Mouse (Mus musculus): Measurements from ENCODE around the gene Ttc37. TPM values are rescaled to one million over a fixed set of nuclear protein-coding genes. Genes with fewer than 3 reads are reported as not detected.

Ttc37 gene
- 4.3 and 7.2 TPM in 2 replicates for polyA plus RNA-seq (2015; fragmentation: Nextera tagmentation; extraction: Ambion mirVana)

DNA sequence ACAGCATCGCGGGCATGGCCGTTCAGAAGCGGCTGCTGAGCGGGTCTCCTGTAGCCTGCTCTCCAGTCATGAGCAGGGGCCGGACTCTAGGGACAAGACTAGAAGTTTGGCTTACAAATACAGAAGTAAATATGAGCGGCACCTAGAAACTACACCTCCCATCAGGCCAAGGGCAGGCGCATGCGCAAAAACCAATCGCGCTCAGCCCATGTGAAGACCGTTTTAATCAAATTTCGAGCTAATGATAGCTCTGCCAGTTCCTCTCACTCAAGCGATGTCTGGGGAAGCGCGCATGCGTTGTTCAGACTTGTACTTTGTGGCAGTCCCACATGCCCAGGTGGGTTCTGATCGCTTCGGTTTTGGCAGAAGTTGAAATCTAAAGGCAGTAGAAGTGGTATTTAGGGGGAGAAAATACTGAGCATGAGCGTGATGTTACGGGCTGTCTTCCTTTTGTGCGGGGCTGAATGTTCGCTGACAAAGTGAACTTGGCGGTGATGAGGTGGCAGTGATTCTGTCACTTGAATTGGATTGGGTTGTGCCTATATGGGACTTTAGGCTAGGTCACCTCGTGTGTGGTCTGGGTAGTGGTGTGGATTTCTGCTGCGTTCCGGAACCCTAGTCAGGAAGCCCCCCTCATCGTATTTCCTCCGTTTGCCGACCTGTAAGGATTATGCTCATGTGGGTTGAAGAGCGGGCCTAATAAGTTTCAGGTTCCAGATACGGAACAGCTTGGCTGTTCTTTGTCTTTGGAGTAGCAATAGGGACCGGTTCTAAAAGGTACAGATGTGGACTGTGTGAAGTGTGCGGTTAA lies at the start of gene Ttc37, which contains the start of gene Arsk:
Ttc37 (plus strand) TSS at position 242 of the 811 bp plus-strand sequence.
Arsk (minus strand) TSS at position 168 of the 811 bp plus-strand sequence.
- under 1% methylated on average over 34 of the region's 34 CpGs for WGBS
- DNase-seq (ENCODE audit: low spot score) (peak; percentile 99), ATAC-seq (peak; percentile 97)
- Histone ChIP-seq H3K4me3 (ENCODE audit: low read depth, low read length) (peak within 1 kb of the TSS; percentile 67), H3K4me2 (replicated peaks; ENCODE audit: low read depth, low read length) (peak within 1 kb of the TSS; percentile 73), H3K36me3 (ENCODE audit: insufficient read depth, low read length) (no peaks in the 10 kb centered on the region), H3K27me3 (replicated peaks; ENCODE audit: insufficient read depth, low read length) (no peaks in the 10 kb centered on the region), H3K4me1 (ENCODE audit: insufficient read depth, low read depth, low read length) (no peaks in the 10 kb centered on the region), H3K27ac (ENCODE audit: low read length) (peak within 1 kb of the TSS; percentile 62; the same call in 1 of the 2 replicates), H3K9me3 (ENCODE audit: low read length) (no peaks in the 10 kb centered on the region), H3K9ac (replicated peaks; ENCODE audit: low read depth) (peak within 1 kb of the TSS; percentile 62)
- TF ChIP-seq EP300 (IDR thresholded peaks at IDR 0.05) (no peak), CTCF (IDR thresholded peaks at IDR 0.05) (no peak)

DNA sequence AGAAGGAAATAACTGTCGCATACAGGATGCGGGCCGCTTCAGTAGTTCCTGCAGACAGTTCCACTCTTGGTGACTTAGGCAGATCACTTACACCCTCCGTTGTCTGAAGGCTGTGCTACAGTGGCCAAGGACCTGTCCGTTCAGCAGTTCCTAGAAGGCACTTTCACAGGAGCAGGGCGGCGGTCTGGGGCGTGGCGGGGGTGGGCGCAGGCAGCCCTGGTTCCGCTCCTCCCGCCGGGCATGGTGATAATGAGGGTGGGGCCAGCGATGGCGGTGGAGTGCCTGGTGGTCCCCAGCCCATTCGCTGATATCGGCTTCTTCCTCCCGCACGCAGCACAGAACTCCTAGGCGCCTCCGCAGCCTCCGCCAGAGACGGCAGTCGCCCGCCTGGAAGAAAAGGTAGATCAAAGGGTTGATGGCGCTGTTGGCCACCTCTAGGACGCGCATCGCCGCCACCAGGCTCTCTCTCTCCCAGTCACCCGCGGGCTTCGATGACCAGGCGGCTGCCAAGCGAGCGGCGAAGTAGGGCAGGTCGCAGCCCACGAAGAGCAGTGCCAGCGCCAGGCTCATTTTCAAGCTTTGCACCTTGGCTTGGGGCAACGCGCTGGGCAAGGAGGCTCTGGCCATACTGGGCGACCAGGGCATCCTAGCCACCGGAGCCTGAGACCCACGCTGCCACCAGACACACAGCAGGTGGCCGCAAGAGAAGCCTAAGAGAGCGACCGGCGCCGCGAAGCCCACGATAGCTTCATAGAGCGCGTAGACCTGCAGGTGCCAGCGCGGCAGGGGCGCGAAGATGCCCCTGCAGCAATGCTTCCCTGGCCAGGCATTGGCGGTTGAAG lies 42.9 kb upstream of the Ttc37 start:
- Histone ChIP-seq H3K4me3 (ENCODE audit: low read depth, low read length) (peak overlapping the region; percentile 43), H3K9ac (replicated peaks; ENCODE audit: low read depth) (no peak overlapping the region), H3K4me1 (ENCODE audit: insufficient read depth, low read depth, low read length) (peaks cover 10% of the 10 kb centered on the region), H3K27me3 (replicated peaks; ENCODE audit: insufficient read depth, low read length) (peaks cover 25% of the 10 kb centered on the region), H3K9me3 (ENCODE audit: low read length) (no peaks in the 10 kb centered on the region), H3K27ac (ENCODE audit: low read length) (no peak overlapping the region), H3K36me3 (ENCODE audit: insufficient read depth, low read length) (no peaks in the 10 kb centered on the region), H3K4me2 (replicated peaks; ENCODE audit: low read depth, low read length) (peak overlapping the region; percentile 82)
- 4% methylated on average over 56 of the region's 59 CpGs for WGBS
- ATAC-seq: peak; percentile 23
- peak; percentile 18 for DNase-seq (ENCODE audit: low spot score)
- TF ChIP-seq EP300 (IDR thresholded peaks at IDR 0.05) (no peak), CTCF (IDR thresholded peaks at IDR 0.05) (no peak)

DNA sequence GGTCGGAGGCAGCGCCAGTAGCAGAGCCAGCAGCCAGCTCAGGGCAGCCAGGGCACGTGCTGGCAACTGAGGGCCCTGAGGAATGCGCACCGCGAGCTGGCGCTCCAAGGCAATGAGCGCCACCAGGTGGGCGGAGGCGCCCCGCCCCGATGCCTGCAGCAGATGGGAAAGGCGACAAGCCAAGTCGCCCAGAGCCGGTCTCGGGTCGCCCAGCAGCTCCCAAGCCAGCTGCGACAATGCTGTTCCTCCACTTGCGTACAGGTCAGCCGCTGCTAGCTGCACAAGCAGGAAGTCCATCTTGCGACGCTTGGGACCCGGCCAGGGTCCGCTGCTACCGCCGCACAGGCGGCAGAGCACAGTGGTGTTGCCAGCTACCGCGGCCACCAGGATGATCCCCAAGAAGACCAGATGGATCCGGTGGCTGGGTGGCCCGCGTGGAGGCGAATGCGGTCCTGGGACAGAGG lies 42.2 kb upstream of the Ttc37 start:
- Histone ChIP-seq H3K27me3 (replicated peaks; ENCODE audit: insufficient read depth, low read length) (peaks cover 25% of the 10 kb centered on the region), H3K4me1 (ENCODE audit: insufficient read depth, low read depth, low read length) (peaks cover 10% of the 10 kb centered on the region), H3K36me3 (ENCODE audit: insufficient read depth, low read length) (no peaks in the 10 kb centered on the region), H3K27ac (ENCODE audit: low read length) (no peak overlapping the region), H3K9ac (replicated peaks; ENCODE audit: low read depth) (no peak overlapping the region), H3K9me3 (ENCODE audit: low read length) (no peaks in the 10 kb centered on the region), H3K4me3 (ENCODE audit: low read depth, low read length) (peak overlapping the region; percentile 43), H3K4me2 (replicated peaks; ENCODE audit: low read depth, low read length) (peak overlapping the region; percentile 82)
- DNase-seq (ENCODE audit: low spot score) (peak; percentile 56), ATAC-seq (peak; percentile 84)
- TF ChIP-seq EP300 (IDR thresholded peaks at IDR 0.05) (no peak), CTCF (IDR thresholded peaks at IDR 0.05) (peak; percentile 62)
- 2% methylated on average over 29 of the region's 34 CpGs for WGBS

DNA sequence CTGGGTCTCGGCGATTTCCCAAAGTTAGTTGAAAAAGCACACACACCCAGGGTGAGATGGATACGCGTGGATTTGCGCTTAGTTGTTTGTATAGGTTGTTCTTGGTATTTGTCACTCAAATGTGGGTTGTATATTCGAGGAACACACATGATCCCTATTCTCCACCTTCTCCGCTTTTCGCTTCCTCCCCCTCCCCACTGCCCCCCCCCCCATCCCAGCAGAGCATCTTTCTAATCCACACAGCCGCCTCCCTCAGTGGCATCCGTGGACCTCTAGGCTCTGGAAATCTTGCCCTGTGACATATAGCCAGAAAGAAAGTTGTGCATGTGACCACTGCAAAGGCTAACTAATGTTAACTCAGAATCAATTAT lies 41.7 kb upstream of the Ttc37 start, which contains the start of gene Gpr150:
Gpr150 (minus strand) TSS at position 101 of the 371 bp plus-strand sequence.
- no peak for ATAC-seq
- H3K27me3 ChIP-seq (replicated peaks; ENCODE audit: insufficient read depth, low read length): peaks cover 25% of the 10 kb centered on the region
- WGBS: 8% methylated on average over 8 of the region's 10 CpGs

DNA sequence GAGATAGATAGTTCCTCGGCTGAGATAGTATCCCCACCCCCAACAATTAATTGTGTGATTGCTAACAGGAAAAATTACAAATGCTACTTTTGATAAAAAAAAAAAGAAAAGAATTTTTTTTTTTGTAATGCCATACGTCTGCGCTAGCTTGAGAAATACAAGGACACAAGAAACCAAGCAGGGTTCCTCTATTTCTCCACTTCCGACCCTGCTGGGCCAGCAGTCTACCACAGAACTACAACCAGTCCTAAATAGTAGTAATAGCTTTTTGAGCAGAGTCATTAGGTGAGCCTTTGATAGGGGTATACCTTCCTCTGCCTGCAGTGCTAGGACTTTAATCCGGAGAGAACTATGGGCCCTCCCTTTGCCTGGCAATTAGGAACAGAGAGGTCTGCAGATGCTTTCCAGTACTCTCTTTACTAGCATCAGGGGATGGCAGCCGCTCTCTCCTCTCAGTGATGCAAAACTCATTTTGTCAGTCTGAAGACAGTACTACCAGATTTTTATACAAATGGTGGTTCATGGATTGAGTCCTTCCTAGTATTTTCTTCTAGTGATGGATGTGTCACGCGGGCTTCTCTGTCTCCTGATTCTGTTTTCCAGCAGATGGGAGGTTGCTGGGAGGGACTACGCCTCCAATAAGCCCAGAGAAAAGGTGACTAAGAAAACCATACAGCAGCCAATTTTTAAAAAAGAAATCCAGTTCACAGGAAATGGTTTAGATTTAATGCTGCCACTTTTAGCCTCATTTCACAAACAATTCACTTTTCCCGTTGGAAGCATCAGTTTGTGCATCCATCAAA lies 41.1 kb upstream of the Ttc37 start:
- H3K4me2 ChIP-seq (replicated peaks; ENCODE audit: low read depth, low read length): no peak overlapping the region
- H3K27me3 ChIP-seq (replicated peaks; ENCODE audit: insufficient read depth, low read length): peaks cover 25% of the 10 kb centered on the region
- no peak overlapping the region for H3K27ac ChIP-seq (ENCODE audit: low read length)
- peaks cover 10% of the 10 kb centered on the region for H3K4me1 ChIP-seq (ENCODE audit: insufficient read depth, low read depth, low read length)
- no peaks in the 10 kb centered on the region for H3K36me3 ChIP-seq (ENCODE audit: insufficient read depth, low read length)
- no peaks in the 10 kb centered on the region for H3K9me3 ChIP-seq (ENCODE audit: low read length)
- H3K9ac ChIP-seq (replicated peaks; ENCODE audit: low read depth): no peak overlapping the region
- ATAC-seq (no peak), DNase-seq (ENCODE audit: low spot score) (no peak)
- 66% methylated on average over 10 of the region's 10 CpGs for WGBS
- no peak for TF ChIP-seq CTCF (IDR thresholded peaks at IDR 0.05)
- no peak for TF ChIP-seq EP300 (IDR thresholded peaks at IDR 0.05)
- no peak overlapping the region for H3K4me3 ChIP-seq (ENCODE audit: low read depth, low read length)

More for the DNA sequence above, 41.7 kb upstream of the Ttc37 start, which contains the start of gene Gpr150:
- peak within 1 kb of the TSS; percentile 82 for H3K4me2 ChIP-seq (replicated peaks; ENCODE audit: low read depth, low read length)
- H3K9ac ChIP-seq (replicated peaks; ENCODE audit: low read depth): no peak within 1 kb of the TSS
- no peak within 1 kb of the TSS for H3K27ac ChIP-seq (ENCODE audit: low read length)
- no peaks in the 10 kb centered on the region for H3K9me3 ChIP-seq (ENCODE audit: low read length)
- H3K4me1 ChIP-seq (ENCODE audit: insufficient read depth, low read depth, low read length): peaks cover 10% of the 10 kb centered on the region
- TF ChIP-seq EP300 (IDR thresholded peaks at IDR 0.05) (no peak), CTCF (IDR thresholded peaks at IDR 0.05) (no peak)
- no peak for DNase-seq (ENCODE audit: low spot score)
- H3K4me3 ChIP-seq (ENCODE audit: low read depth, low read length): peak within 1 kb of the TSS; percentile 43
- H3K36me3 ChIP-seq (ENCODE audit: insufficient read depth, low read length): no peaks in the 10 kb centered on the region

Measured in lung, postnatal 0 days (tissue).